Mouse (Mus musculus) liver, adult 2 months (tissue): ENCODE measurements around the gene Ankfn1. TPM values are rescaled to one million over a fixed set of nuclear protein-coding genes. Genes with fewer than 3 reads are reported as not detected.

Experiments
- DNase-seq: peaks from one replicate; pipeline ENCODE4 v3.0.0-alpha.2; 2011; ENCODE audit warnings: low read depth, low spot score; ENCODE audit errors: extremely low read depth
- H3K27ac ChIP-seq: fragments of 200-500 bp; replicated peaks from 2 replicates; pipeline ENCODE4 v1.5.1; 2012; ENCODE audit warnings: low read depth, mild to moderate bottlenecking, control low read depth, inconsistent platforms, low read length; ENCODE audit not compliant: insufficient read depth
- H3K27me3 ChIP-seq: fragments of 200-500 bp; 2 replicates; pipeline ENCODE4 v1.6.1; 2012; ENCODE audit warnings: mild to moderate bottlenecking, moderate library complexity, low read length, inconsistent platforms; ENCODE audit not compliant: control insufficient read depth, insufficient read depth
- H3K36me3 ChIP-seq: fragments of 200-500 bp; 2 replicates; pipeline ENCODE4 v1.6.1; 2012; ENCODE audit warnings: low read length, inconsistent platforms; ENCODE audit not compliant: control insufficient read depth, insufficient read depth
- H3K4me1 ChIP-seq: fragments of 200-500 bp; 2 replicates; pipeline ENCODE4 v1.6.1; 2011; ENCODE audit warnings: low read length; ENCODE audit not compliant: control insufficient read depth, insufficient read depth
- H3K4me3 ChIP-seq: fragments of 200-500 bp; 2 replicates; pipeline ENCODE4 v1.5.1; 2011; ENCODE audit warnings: low read depth, mild to moderate bottlenecking, control low read depth, low read length, moderate library complexity; ENCODE audit not compliant: insufficient read depth
- H3K79me2 ChIP-seq: fragments of 200-500 bp; 2 replicates; pipeline ENCODE4 v1.6.1; 2012; ENCODE audit warnings: inconsistent platforms, mild to moderate bottlenecking, low read length, moderate library complexity; ENCODE audit not compliant: control insufficient read depth, insufficient read depth
- H3K9ac ChIP-seq: fragments of 200-500 bp; 2 replicates; pipeline ENCODE4 v1.6.1; 2012; ENCODE audit warnings: low read depth, mild to moderate bottlenecking, control low read depth, inconsistent platforms, low read length
- CTCF ChIP-seq: fragments of 200-500 bp; IDR thresholded peaks from 2 replicates; pipeline ENCODE4 v1.5.1; 2011; ENCODE audit warnings: low read depth, low read length, control low read depth
- POLR2A ChIP-seq: fragments of 200-500 bp; IDR thresholded peaks from 2 replicates; pipeline ENCODE4 v1.6.1; 2011; ENCODE audit warnings: low read length, control low read depth; ENCODE audit not compliant: insufficient read depth; ENCODE audit errors: extremely low read depth
- WGBS: fragments of 180-500 bp; shearing (Covaris S2); methylation state at CpG from one replicate; pipeline ENCODE4 v1.1.7; 2018; 5-methylcytosine and 5-hydroxymethylcytosine counted together
- polyA plus RNA-seq: library from polyadenylated mRNA; depleted of rRNA; stranded (reverse); fragments of >200 nt; gene quantifications from 2 replicates; pipeline ENCODE4 v1.2.3, GENCODE M21; 2012
- total RNA-seq: library from RNA; depleted of rRNA; stranded (reverse); fragments of >200 nt; gene quantifications from 2 replicates; pipeline ENCODE4 v1.2.3, GENCODE M21; 2014

Ankfn1 gene
- total and polyA plus RNA-seq, 2 experiments = not detected

- DNase-seq = no peak
- Histone ChIP-seq H3K27ac (no peak overlapping the region), H3K79me2 (no peaks in the 10 kb centered on the region), H3K27me3 (0 out of 2 replicates have a peak, but pooled peaks cover 2% of the 10 kb centered on the region), H3K36me3 (no peaks in the 10 kb centered on the region), H3K9ac (no peak overlapping the region), H3K4me1 (no peaks in the 10 kb centered on the region), H3K4me3 (no peak overlapping the region)
- TF ChIP-seq CTCF (no peak), POLR2A (no peak)
- WGBS = 75% methylated on average over 11 of the region's 11 CpGs
These were observed 226.0 kb downstream of the Ankfn1 start for GRCm38 (mm10) chr11:89551441-89551840.

- TF ChIP-seq CTCF (no peak), POLR2A (no peak)
- Histone ChIP-seq H3K4me3 (no peak overlapping the region), H3K4me1 (no peaks in the 10 kb centered on the region), H3K27ac (no peak overlapping the region), H3K79me2 (no peaks in the 10 kb centered on the region), H3K9ac (no peak overlapping the region), H3K27me3 (0 out of 2 replicates have a peak, but pooled peaks cover 2% of the 10 kb centered on the region), H3K36me3 (no peaks in the 10 kb centered on the region)
- no peak for DNase-seq
- 71% methylated on average over 3 of the region's 3 CpGs for WGBS
These were observed 226.5 kb downstream of the Ankfn1 start for GRCm38 (mm10) chr11:89550921-89551320.

- Histone ChIP-seq H3K27ac (no peak overlapping the region), H3K79me2 (no peaks in the 10 kb centered on the region), H3K4me1 (no peaks in the 10 kb centered on the region), H3K27me3 (0 out of 2 replicates have a peak, but pooled peaks cover 2% of the 10 kb centered on the region), H3K4me3 (no peak overlapping the region), H3K36me3 (no peaks in the 10 kb centered on the region), H3K9ac (no peak overlapping the region)
- WGBS = 42% methylated on average over 4 of the region's 4 CpGs
- no peak for DNase-seq
- no peak for TF ChIP-seq POLR2A
- no peak for TF ChIP-seq CTCF
These were observed 228.7 kb downstream of the Ankfn1 start for GRCm38 (mm10) chr11:89548786-89549185.

- Histone ChIP-seq H3K9ac (no peak overlapping the region), H3K36me3 (no peaks in the 10 kb centered on the region), H3K27me3 (0 out of 2 replicates have a peak, but pooled peaks cover 2% of the 10 kb centered on the region), H3K4me3 (no peak overlapping the region), H3K79me2 (no peaks in the 10 kb centered on the region), H3K27ac (no peak overlapping the region), H3K4me1 (no peaks in the 10 kb centered on the region)
- TF ChIP-seq POLR2A (no peak), CTCF (peak; percentile 36; the same call in 1 of the 2 replicates)
- peak; percentile 63 for DNase-seq
- WGBS = 36% methylated on average over 7 of the region's 7 CpGs
These were observed 231.3 kb downstream of the Ankfn1 start for GRCm38 (mm10) chr11:89546164-89546563.

- Histone ChIP-seq H3K27me3 (0 out of 2 replicates have a peak, but pooled peaks cover 2% of the 10 kb centered on the region), H3K79me2 (no peaks in the 10 kb centered on the region), H3K27ac (no peak overlapping the region), H3K4me3 (no peak overlapping the region), H3K4me1 (no peaks in the 10 kb centered on the region), H3K36me3 (no peaks in the 10 kb centered on the region), H3K9ac (no peak overlapping the region)
- WGBS = 12% methylated on average over 29 of the region's 29 CpGs
- no peak for DNase-seq
- TF ChIP-seq POLR2A = no peak
These were observed 232.3 kb downstream of the Ankfn1 start for GRCm38 (mm10) chr11:89544856-89545817.

- H3K4me1 ChIP-seq = no peaks in the 10 kb centered on the region
- H3K4me3 ChIP-seq = no peak overlapping the region
- H3K36me3 ChIP-seq = no peaks in the 10 kb centered on the region
- no peaks in the 10 kb centered on the region for H3K27me3 ChIP-seq
- no peak overlapping the region for H3K9ac ChIP-seq
- TF ChIP-seq CTCF (no peak), POLR2A (no peak)
- no peak overlapping the region for H3K27ac ChIP-seq
- 78% methylated on average over 8 of the region's 8 CpGs for WGBS
- H3K79me2 ChIP-seq = no peaks in the 10 kb centered on the region
- no peak for DNase-seq
These were observed 239.1 kb downstream of the Ankfn1 start for GRCm38 (mm10) chr11:89538376-89538775.
